Mouse (Mus musculus) adrenal gland, postnatal 4 days (tissue): ENCODE measurements around the gene Zar1l. TPM values are rescaled to one million over a fixed set of nuclear protein-coding genes. Genes with fewer than 3 reads are reported as not detected.

ENCODE experiments used
- DNase-seq, 2 experiments: peaks; one replicate each; pipeline ENCODE4 v3.0.0; 2021 to 2022; ENCODE audit warnings: low spot score in 2 of 2, mixed read lengths in 2 of 2
- total RNA-seq, 2 experiments: library from RNA; stranded (reverse); gene quantifications; 2 replicates each; pipeline ENCODE4 v1.2.3; 2021

Gene Zar1l
- total RNA-seq, 2 experiments from 2014 or later: not detected

- DNase-seq: no peak
Measured at GRCm38 (mm10) chr5:150490285-150490684, 27.7 kb downstream of the Zar1l start.

GRCm38 (mm10) chr5:150485198-150485597 lies 32.8 kb downstream of the Zar1l start:
- DNase-seq: no peak

- no peak for DNase-seq
Measured at GRCm38 (mm10) chr5:150478612-150479011, 39.4 kb downstream of the Zar1l start.

GRCm38 (mm10) chr5:150477364-150477763 lies 40.6 kb downstream of the Zar1l start:
- DNase-seq: no peak

- DNase-seq: no peak
Measured at GRCm38 (mm10) chr5:150468431-150468830, 49.5 kb downstream of the Zar1l start.

GRCm38 (mm10) chr5:150466132-150466531 lies 51.8 kb downstream of the Zar1l start:
- DNase-seq: peak; percentile 22 to 67

GRCm38 (mm10) chr5:150465218-150465617 lies 52.7 kb downstream of the Zar1l start:
- no peak for DNase-seq

GRCm38 (mm10) chr5:150464721-150465120 lies 53.2 kb downstream of the Zar1l start:
- DNase-seq: no peak

GRCm38 (mm10) chr5:150459801-150460200 lies 58.2 kb downstream of the Zar1l start:
- no peak for DNase-seq

- DNase-seq: no peak
Measured at GRCm38 (mm10) chr5:150457904-150458739, 59.8 kb downstream of the Zar1l start.

GRCm38 (mm10) chr5:150457165-150457903 lies 60.6 kb downstream of the Zar1l start:
- no peak for DNase-seq

Other genes with a start within 250 kb of the Zar1l start
- 10 to 100 TPM; 25.3 to 27.3 TPM for gene Brca2, start 4.5 kb upstream of the Zar1l start, total RNA-seq
- 10 to 100 TPM; 45.1 to 50.1 TPM for gene N4bp2l1, start 79.0 kb upstream of the Zar1l start, total RNA-seq
- 100 to 1,000 TPM; 116 to 123 TPM for gene N4bp2l2, start 148.0 kb upstream of the Zar1l start, total RNA-seq
- gene Pds5b, start 155.6 kb upstream of the Zar1l start, total RNA-seq: 10 to 100 TPM; 37.8 to 41.5 TPM